Mouse (Mus musculus) MN1 (cell line): Measurements from ENCODE around the gene Surf1.
"Not testable (repeated sequence)": the region's sequence is repeated elsewhere in the genome, so short reads cannot be mapped to it uniquely, and the experiment has no call there.

Source experiments
- DNase-seq: peaks from one replicate; pipeline ENCODE4 v3.0.0-alpha.2; 2016; ENCODE audit warnings: low spot score

Surf1 gene

GRCm38 (mm10) chr2:26886170-26886569 lies 30.2 kb downstream of the Surf1 start:
- DNase-seq: not testable (repeated sequence)

- not testable (repeated sequence) for DNase-seq
Measured at GRCm38 (mm10) chr2:26885541-26885940, 30.8 kb downstream of the Surf1 start.

GRCm38 (mm10) chr2:26878571-26878970 lies 37.8 kb downstream of the Surf1 start:
- DNase-seq: no peak

- no peak for DNase-seq
Measured at GRCm38 (mm10) chr2:26870666-26871065, 45.7 kb downstream of the Surf1 start.

- DNase-seq: no peak
Measured at GRCm38 (mm10) chr2:26864879-26865278, 51.5 kb downstream of the Surf1 start, which contains the start of gene Abo. TSS of gene Abo (minus strand) at chr2:26864979.
